Mouse (Mus musculus): ENCODE data around the gene Klrb1c. TPM values are rescaled to one million over a fixed set of nuclear protein-coding genes. Genes with fewer than 3 reads are reported as not detected.
"Not testable (repeated sequence)": the region's sequence is repeated elsewhere in the genome, so short reads cannot be mapped to it uniquely, and the experiment has no call there.

The Klrb1c gene
- polyA plus RNA-seq, 1 experiment = 0.25 TPM

DNA sequence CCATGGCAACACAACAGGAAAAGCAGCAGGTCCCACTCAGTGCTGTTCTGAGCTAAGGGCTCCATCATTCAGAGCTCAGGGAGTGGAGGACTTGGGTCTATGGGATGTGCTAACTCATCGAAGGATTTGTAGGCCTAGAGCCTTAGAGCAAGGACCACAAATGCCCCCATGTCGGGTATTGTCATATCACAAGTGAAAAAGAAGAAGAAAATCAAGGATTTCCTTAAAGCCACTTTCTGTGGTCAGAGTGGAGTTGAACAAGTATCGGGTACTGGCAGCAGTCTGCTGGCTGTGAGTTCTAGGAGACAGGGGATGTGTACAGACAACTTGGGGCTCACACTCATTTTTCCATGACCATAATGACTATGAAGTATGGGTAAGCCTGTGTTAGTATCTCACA, 37.8 kb upstream of the Klrb1c start:
- H3K27me3 ChIP-seq (ENCODE audit: control insufficient read depth, insufficient read depth, low read length) = no peaks in the 10 kb centered on the region
- H3K4me1 ChIP-seq (ENCODE audit: control insufficient read depth, insufficient read depth, low read length) = no peaks in the 10 kb centered on the region
- no peak overlapping the region for H3K4me3 ChIP-seq (ENCODE audit: control insufficient read depth, low read depth, low read length)
- no peak for TF ChIP-seq CTCF (IDR thresholded peaks at IDR 0.05; ENCODE audit: control insufficient read depth, insufficient read depth, insufficient replicate concordance, low read depth, low read length)
- TF ChIP-seq POLR2A (IDR thresholded peaks at IDR 0.05; ENCODE audit: control insufficient read depth, low read depth, low read length) = no peak
- H3K27ac ChIP-seq (ENCODE audit: control insufficient read depth, insufficient read depth, low read depth, low read length) = no peak overlapping the region
- no peaks in the 10 kb centered on the region for H3K36me3 ChIP-seq (ENCODE audit: control insufficient read depth, insufficient read depth, low read length)

DNA sequence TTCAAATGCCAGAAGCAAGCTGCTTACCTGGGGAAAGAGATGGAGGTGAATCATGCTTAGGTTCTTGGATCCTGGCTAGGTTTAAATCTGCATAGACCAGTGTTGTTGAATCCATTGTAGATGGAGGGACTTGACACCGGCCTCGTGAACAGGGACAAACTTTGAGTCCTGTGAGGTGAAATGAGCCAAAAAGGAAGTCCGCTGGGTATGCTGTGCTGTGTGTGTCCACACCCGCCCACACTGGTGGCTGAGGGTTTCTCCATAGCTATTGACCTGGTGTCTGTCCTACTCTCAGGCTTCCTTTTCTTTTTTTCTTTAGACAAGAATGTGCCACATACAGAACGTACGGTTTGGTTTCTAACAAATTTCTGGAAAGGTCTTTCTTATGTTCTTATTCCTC, 37.1 kb upstream of the Klrb1c start, which contains the start of the genes Gm44511 and Klrb1b:
TSS of gene Gm44511 (minus strand) at position 184 of the 400 bp plus-strand sequence.
TSS of gene Klrb1b (minus strand) at position 200 of the 400 bp plus-strand sequence.
- H3K27me3 ChIP-seq (ENCODE audit: control insufficient read depth, insufficient read depth, low read length) = no peaks in the 10 kb centered on the region
- no peaks in the 10 kb centered on the region for H3K4me1 ChIP-seq (ENCODE audit: control insufficient read depth, insufficient read depth, low read length)
- H3K27ac ChIP-seq (ENCODE audit: control insufficient read depth, insufficient read depth, low read depth, low read length) = no peak within 1 kb of the TSS
- no peaks in the 10 kb centered on the region for H3K36me3 ChIP-seq (ENCODE audit: control insufficient read depth, insufficient read depth, low read length)
- no peak within 1 kb of the TSS for H3K4me3 ChIP-seq (ENCODE audit: control insufficient read depth, low read depth, low read length)
- TF ChIP-seq POLR2A (IDR thresholded peaks at IDR 0.05; ENCODE audit: control insufficient read depth, low read depth, low read length) (no peak), CTCF (IDR thresholded peaks at IDR 0.05; ENCODE audit: control insufficient read depth, insufficient read depth, insufficient replicate concordance, low read depth, low read length) (no peak)

DNA sequence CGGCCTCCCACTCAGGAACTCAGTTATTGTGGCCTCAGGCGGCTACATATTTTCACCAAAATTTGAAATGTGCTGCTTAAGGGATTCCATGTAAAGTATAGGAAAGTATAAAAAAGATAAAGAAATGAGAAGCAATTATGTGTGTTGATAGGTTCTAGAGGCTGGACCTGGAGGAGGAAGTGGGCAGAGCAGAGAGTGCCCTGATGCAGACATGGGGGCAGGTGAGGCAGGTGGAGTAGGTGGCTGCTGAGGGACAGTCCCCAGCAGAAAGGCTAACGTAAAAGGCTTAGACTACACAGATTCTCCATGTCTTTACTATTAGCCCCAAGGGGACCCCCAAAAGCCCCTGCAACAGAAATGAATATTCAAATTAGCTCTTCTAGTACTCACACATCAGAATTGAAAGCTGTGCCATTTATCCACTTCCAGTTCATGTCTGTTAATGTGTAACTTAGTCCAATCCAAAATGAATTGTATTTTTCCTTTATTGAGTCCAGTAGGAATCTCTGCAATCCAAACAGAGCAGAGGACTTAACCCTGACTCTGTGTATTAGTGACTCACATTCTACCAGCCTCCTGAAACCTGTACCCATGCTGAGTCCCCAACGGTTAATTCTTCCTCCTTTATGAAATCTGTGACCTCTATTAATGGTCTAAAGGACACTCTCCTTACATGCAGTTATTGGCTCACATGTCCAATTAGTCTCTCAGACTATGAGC, 29.2 kb upstream of the Klrb1c start:
- no peaks in the 10 kb centered on the region for H3K27me3 ChIP-seq (ENCODE audit: control insufficient read depth, insufficient read depth, low read length)
- no peaks in the 10 kb centered on the region for H3K4me1 ChIP-seq (ENCODE audit: control insufficient read depth, insufficient read depth, low read length)
- TF ChIP-seq POLR2A (IDR thresholded peaks at IDR 0.05; ENCODE audit: control insufficient read depth, low read depth, low read length) (no peak), CTCF (IDR thresholded peaks at IDR 0.05; ENCODE audit: control insufficient read depth, insufficient read depth, insufficient replicate concordance, low read depth, low read length) (no peak)
- no peak overlapping the region for H3K4me3 ChIP-seq (ENCODE audit: control insufficient read depth, low read depth, low read length)
- no peak overlapping the region for H3K27ac ChIP-seq (ENCODE audit: control insufficient read depth, insufficient read depth, low read depth, low read length)
- no peaks in the 10 kb centered on the region for H3K36me3 ChIP-seq (ENCODE audit: control insufficient read depth, insufficient read depth, low read length)

DNA sequence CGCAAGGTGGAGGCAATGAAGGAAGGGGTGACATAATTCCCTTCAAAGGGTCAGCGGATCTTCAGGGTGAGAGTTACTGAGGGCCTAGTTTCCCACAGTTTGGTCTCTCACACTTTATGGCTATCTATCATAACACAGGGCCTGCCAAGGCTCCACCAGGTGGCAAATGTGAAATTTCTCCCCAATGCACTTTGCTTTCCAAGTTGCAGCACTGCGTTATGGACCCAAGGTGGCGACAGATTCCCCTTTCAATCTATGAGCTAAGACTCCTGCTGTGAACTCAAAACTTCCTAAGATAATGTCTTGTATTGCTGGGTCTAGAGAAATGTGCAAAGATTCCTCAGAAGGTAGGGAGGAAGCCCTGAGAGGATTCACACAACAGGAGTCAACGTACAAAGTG, 19.5 kb upstream of the Klrb1c start:
- Histone ChIP-seq H3K36me3 (ENCODE audit: control insufficient read depth, insufficient read depth, low read length) (no peaks in the 10 kb centered on the region), H3K27ac (ENCODE audit: control insufficient read depth, insufficient read depth, low read depth, low read length) (no peak overlapping the region), H3K4me3 (ENCODE audit: control insufficient read depth, low read depth, low read length) (no peak overlapping the region), H3K27me3 (ENCODE audit: control insufficient read depth, insufficient read depth, low read length) (no peaks in the 10 kb centered on the region), H3K4me1 (ENCODE audit: control insufficient read depth, insufficient read depth, low read length) (no peaks in the 10 kb centered on the region)
- TF ChIP-seq POLR2A (IDR thresholded peaks at IDR 0.05; ENCODE audit: control insufficient read depth, low read depth, low read length) = no peak

DNA sequence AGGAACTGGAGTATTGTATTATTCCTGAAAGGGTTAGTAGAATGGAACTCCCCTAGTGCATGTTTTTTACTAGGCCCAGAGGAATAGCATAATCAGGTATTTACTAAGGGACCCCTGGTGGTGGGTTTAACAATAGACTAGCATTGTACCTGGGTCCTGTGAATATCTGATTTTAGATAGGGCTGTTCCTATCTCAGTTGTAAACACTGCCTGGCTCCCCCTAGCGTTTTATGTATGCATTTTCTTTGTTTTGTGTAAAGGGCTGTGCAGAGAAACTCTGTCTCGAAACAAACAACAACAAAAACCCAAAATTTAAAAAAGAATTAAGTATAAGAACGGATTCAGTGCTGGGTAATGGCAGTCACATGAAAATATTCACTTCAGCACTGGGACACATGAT, 18.0 kb upstream of the Klrb1c start:
- no peak for TF ChIP-seq POLR2A (IDR thresholded peaks at IDR 0.05; ENCODE audit: control insufficient read depth, low read depth, low read length)
- TF ChIP-seq CTCF (IDR thresholded peaks at IDR 0.05; ENCODE audit: control insufficient read depth, insufficient read depth, insufficient replicate concordance, low read depth, low read length) = no peak
- H3K4me1 ChIP-seq (ENCODE audit: control insufficient read depth, insufficient read depth, low read length) = peaks cover 8% of the 10 kb centered on the region
- no peaks in the 10 kb centered on the region for H3K36me3 ChIP-seq (ENCODE audit: control insufficient read depth, insufficient read depth, low read length)
- H3K27me3 ChIP-seq (ENCODE audit: control insufficient read depth, insufficient read depth, low read length) = no peaks in the 10 kb centered on the region
- H3K4me3 ChIP-seq (ENCODE audit: control insufficient read depth, low read depth, low read length) = no peak overlapping the region
- H3K27ac ChIP-seq (ENCODE audit: control insufficient read depth, insufficient read depth, low read depth, low read length) = no peak overlapping the region

DNA sequence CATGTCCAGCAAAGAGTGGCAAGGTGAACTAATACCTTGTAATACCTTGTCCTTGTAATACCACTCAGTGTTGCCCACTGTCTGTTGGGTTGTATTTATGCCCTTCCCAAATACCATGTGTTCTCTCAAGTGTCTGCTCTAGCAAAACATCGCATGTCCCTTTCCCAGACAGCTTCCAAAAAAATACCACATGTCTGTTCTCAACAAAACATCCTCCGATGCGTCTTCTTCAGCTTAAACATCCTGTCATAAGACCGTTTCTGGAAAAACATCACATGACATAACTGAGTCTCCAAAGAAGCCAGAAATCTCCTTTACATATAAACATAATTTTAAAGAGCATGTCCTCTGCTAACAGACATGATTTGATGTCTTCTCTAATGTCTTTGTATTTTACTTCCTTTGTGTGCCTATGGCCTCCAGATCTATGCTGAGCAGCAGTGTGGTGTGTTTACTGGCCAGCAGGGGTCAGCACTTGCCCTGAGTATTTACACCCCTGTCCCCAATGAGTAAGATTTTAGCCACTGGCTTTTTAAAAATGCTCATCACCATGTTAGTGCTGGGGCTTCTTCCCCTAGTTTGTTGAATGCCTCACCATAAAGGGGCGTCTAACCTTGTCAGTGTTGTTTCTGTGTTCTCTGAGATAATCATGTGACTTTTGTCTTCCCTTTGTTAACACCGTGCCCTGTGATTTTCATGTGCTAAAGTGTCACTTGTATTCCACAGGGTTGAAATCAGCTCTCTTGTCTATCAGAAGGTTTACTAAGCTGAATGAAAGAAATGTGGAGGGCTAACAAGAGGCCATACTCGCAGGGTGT, 16.0 kb upstream of the Klrb1c start:
- H3K4me1 ChIP-seq (ENCODE audit: control insufficient read depth, insufficient read depth, low read length); H3K27me3 ChIP-seq (ENCODE audit: control insufficient read depth, insufficient read depth, low read length); H3K36me3 ChIP-seq (ENCODE audit: control insufficient read depth, insufficient read depth, low read length); H3K27ac ChIP-seq (ENCODE audit: control insufficient read depth, insufficient read depth, low read depth, low read length); H3K4me3 ChIP-seq (ENCODE audit: control insufficient read depth, low read depth, low read length): not testable (repeated sequence)
- TF ChIP-seq CTCF (IDR thresholded peaks at IDR 0.05; ENCODE audit: control insufficient read depth, insufficient read depth, insufficient replicate concordance, low read depth, low read length) = peak; percentile 26; the same call in 1 of the 2 replicates

DNA sequence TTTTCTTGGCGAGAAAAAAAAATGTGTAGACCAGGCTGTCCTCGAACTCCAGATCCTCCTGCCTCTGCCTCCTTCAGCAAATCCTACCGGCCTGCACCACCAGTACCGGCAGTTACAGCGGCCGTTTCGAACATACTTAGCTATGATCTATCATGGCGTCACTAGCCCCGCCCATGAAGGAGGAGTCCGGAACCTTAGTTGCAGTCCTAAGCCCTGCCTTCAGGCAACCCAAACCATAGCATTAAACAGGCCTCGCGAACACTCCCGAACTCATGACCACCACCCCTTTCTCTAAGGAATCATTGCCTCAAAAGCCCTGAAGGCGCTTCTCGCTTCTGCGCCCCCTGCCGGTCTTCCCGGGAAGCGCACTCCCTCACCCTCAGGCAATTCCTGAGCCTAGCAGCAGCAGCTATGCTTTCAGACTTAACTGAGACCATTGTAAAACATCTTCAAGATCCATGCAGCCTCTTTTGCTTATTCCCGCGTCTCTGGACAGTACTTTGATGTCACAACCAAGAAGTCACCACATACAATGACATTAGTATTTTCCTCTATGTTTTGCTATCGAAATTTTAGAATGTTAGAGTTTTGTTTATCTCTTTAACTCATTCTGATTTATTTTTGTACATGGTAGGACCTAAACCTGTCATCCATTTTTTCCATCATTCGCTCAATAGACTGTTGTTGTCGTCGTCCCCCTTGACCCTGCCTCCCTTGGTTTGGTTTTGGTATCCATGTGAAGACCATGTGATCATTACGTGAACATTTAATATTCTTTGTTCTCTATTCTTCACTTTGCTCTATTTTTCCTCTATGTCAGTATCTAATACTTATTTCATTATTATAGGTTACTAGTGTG, 14.2 kb upstream of the Klrb1c start:
- H3K27me3 ChIP-seq (ENCODE audit: control insufficient read depth, insufficient read depth, low read length) = no peaks in the 10 kb centered on the region
- H3K4me3 ChIP-seq (ENCODE audit: control insufficient read depth, low read depth, low read length) = peak overlapping the region; percentile 98
- H3K4me1 ChIP-seq (ENCODE audit: control insufficient read depth, insufficient read depth, low read length) = peaks cover 11% of the 10 kb centered on the region
- no peak for TF ChIP-seq POLR2A (IDR thresholded peaks at IDR 0.05; ENCODE audit: control insufficient read depth, low read depth, low read length)
- TF ChIP-seq CTCF (IDR thresholded peaks at IDR 0.05; ENCODE audit: control insufficient read depth, insufficient read depth, insufficient replicate concordance, low read depth, low read length) = peak; percentile 98
- peak overlapping the region; percentile 82; the same call in 1 of the 2 replicates for H3K27ac ChIP-seq (ENCODE audit: control insufficient read depth, insufficient read depth, low read depth, low read length)
- no peaks in the 10 kb centered on the region for H3K36me3 ChIP-seq (ENCODE audit: control insufficient read depth, insufficient read depth, low read length)
